Mouse (Mus musculus) lung, embryonic 15.5 days (tissue): ENCODE data around the gene Ccdc3. TPM values are rescaled to one million over a fixed set of nuclear protein-coding genes. Genes with fewer than 3 reads are reported as not detected.
"Not testable (repeated sequence)": the region's sequence is repeated elsewhere in the genome, so short reads cannot be mapped to it uniquely, and the experiment has no call there.

Source experiments
- ATAC-seq: fragments of 200-750 bp; cut with Nextera tagmentation; 2 replicates; pipeline ENCODE4 v1.8.0; 2017; ENCODE audit warnings: moderate number of reproducible peaks, borderline replicate concordance; ENCODE audit not compliant: low FRiP score, low TSS enrichment; ENCODE audit errors: extremely low read depth
- H3K27ac ChIP-seq: fragments of 300-500 bp; sonication (generic); 2 replicates; pipeline ENCODE4 v1.5.1; 2015; ENCODE audit warnings: moderate library complexity, mild to moderate bottlenecking, inconsistent platforms
- H3K27me3 ChIP-seq: fragments of 300-500 bp; sonication (generic); 2 replicates; pipeline ENCODE4 v1.6.1; 2015; ENCODE audit warnings: inconsistent platforms
- H3K36me3 ChIP-seq: fragments of 300-500 bp; sonication (generic); 2 replicates; pipeline ENCODE4 v1.6.1; 2015; ENCODE audit warnings: inconsistent platforms
- H3K4me1 ChIP-seq: fragments of 300-500 bp; sonication (generic); 2 replicates; pipeline ENCODE4 v1.6.1; 2015; ENCODE audit warnings: inconsistent platforms
- H3K4me2 ChIP-seq: fragments of 300-500 bp; sonication (generic); 2 replicates; pipeline ENCODE4 v1.6.1; 2015; ENCODE audit warnings: inconsistent platforms, mild to moderate bottlenecking, moderate library complexity
- H3K4me3 ChIP-seq: fragments of 300-500 bp; sonication (generic); 2 replicates; pipeline ENCODE4 v1.5.1; 2015; ENCODE audit warnings: mild to moderate bottlenecking, inconsistent platforms
- H3K9ac ChIP-seq: fragments of 300-500 bp; sonication (generic); 2 replicates; pipeline ENCODE4 v1.6.1; 2015; ENCODE audit warnings: inconsistent platforms
- H3K9me3 ChIP-seq: fragments of 300-500 bp; sonication (generic); 2 replicates; pipeline ENCODE4 v1.6.1; 2016; ENCODE audit warnings: inconsistent platforms
- WGBS: fragments of 180-500 bp; shearing (Covaris S2); methylation state at CpG from one replicate; pipeline ENCODE4 v1.1.7; 2015; 5-methylcytosine and 5-hydroxymethylcytosine counted together
- polyA plus RNA-seq: library from polyadenylated mRNA; unstranded; fragments of >200 nt; fragmentation: Nextera tagmentation; extraction: Ambion mirVana; gene quantifications from 2 replicates; pipeline ENCODE4 v1.2.1, GENCODE M21; 2015

The Ccdc3 gene
- 2.2 and 2.7 TPM in 2 replicates for polyA plus RNA-seq

GRCm38 (mm10) chr2:5137500-5138286 is at the start of gene Ccdc3:
Ccdc3 (plus strand) TSS chr2:5137776.
- ATAC-seq = peak; percentile 62
- Histone ChIP-seq H3K4me3 (peak within 1 kb of the TSS; percentile 47), H3K27ac (no peak within 1 kb of the TSS), H3K27me3 (peaks cover 53% of the 10 kb centered on the region), H3K4me1 (peaks cover 11% of the 10 kb centered on the region), H3K36me3 (no peaks in the 10 kb centered on the region), H3K9ac (peak within 1 kb of the TSS; percentile 37; the same call in 1 of the 2 replicates), H3K9me3 (no peaks in the 10 kb centered on the region), H3K4me2 (peak within 1 kb of the TSS; percentile 85)
- WGBS = under 1% methylated on average over 78 of the region's 78 CpGs

GRCm38 (mm10) chr2:5090385-5090784 is 47.2 kb upstream of the Ccdc3 start:
- not testable (repeated sequence) for H3K27ac ChIP-seq, H3K9ac ChIP-seq, H3K4me3 ChIP-seq, H3K27me3 ChIP-seq, H3K4me2 ChIP-seq, H3K4me1 ChIP-seq, ATAC-seq, H3K36me3 ChIP-seq, H3K9me3 ChIP-seq
- WGBS = 87% methylated on average over 3 of the region's 4 CpGs

GRCm38 (mm10) chr2:5094876-5095275 is 42.7 kb upstream of the Ccdc3 start:
- H3K4me2 ChIP-seq = no peak overlapping the region
- no peaks in the 10 kb centered on the region; the same call in 1 of the 2 replicates for H3K27me3 ChIP-seq
- H3K9ac ChIP-seq = no peak overlapping the region
- 84% methylated on average over 5 of the region's 5 CpGs for WGBS
- no peak for ATAC-seq
- no peak overlapping the region for H3K27ac ChIP-seq
- no peaks in the 10 kb centered on the region for H3K36me3 ChIP-seq
- no peak overlapping the region for H3K4me3 ChIP-seq
- H3K9me3 ChIP-seq = no peaks in the 10 kb centered on the region
- H3K4me1 ChIP-seq = peaks cover 6% of the 10 kb centered on the region; the same call in 1 of the 2 replicates

GRCm38 (mm10) chr2:5095316-5095715 is 42.3 kb upstream of the Ccdc3 start:
- WGBS = 32% methylated on average over 1 of the region's 1 CpGs
- no peak for ATAC-seq

GRCm38 (mm10) chr2:5097786-5098445 is 39.7 kb upstream of the Ccdc3 start:
- Histone ChIP-seq H3K4me3 (peak overlapping the region; percentile 24), H3K4me1 (peaks cover 6% of the 10 kb centered on the region; the same call in 1 of the 2 replicates), H3K9me3 (no peaks in the 10 kb centered on the region), H3K4me2 (peak overlapping the region; percentile 56), H3K36me3 (no peaks in the 10 kb centered on the region), H3K27ac (no peak overlapping the region), H3K27me3 (no peaks in the 10 kb centered on the region; the same call in 1 of the 2 replicates), H3K9ac (no peak overlapping the region; the same call in 1 of the 2 replicates)
- WGBS = 16% methylated on average over 20 of the region's 20 CpGs
- no peak for ATAC-seq

More at GRCm38 (mm10) chr2:5095316-5095715, 42.3 kb upstream of the Ccdc3 start:
- no peaks in the 10 kb centered on the region for H3K9me3 ChIP-seq
- H3K4me2 ChIP-seq = no peak overlapping the region
- peaks cover 6% of the 10 kb centered on the region; the same call in 1 of the 2 replicates for H3K4me1 ChIP-seq
- H3K4me3 ChIP-seq = no peak overlapping the region
- H3K27me3 ChIP-seq = no peaks in the 10 kb centered on the region; the same call in 1 of the 2 replicates
- no peak overlapping the region for H3K9ac ChIP-seq
- no peaks in the 10 kb centered on the region for H3K36me3 ChIP-seq
- no peak overlapping the region for H3K27ac ChIP-seq

- Histone ChIP-seq H3K4me3 (no peak overlapping the region), H3K9me3 (no peaks in the 10 kb centered on the region), H3K9ac (no peak overlapping the region), H3K36me3 (no peaks in the 10 kb centered on the region), H3K4me2 (no peak overlapping the region), H3K27me3 (no peaks in the 10 kb centered on the region; the same call in 1 of the 2 replicates), H3K27ac (no peak overlapping the region), H3K4me1 (peaks cover 6% of the 10 kb centered on the region; the same call in 1 of the 2 replicates)
- ATAC-seq = no peak
- WGBS = 72% methylated on average over 6 of the region's 6 CpGs
Measured at GRCm38 (mm10) chr2:5099176-5099575, 38.4 kb upstream of the Ccdc3 start.

GRCm38 (mm10) chr2:5101743-5102245 is 35.8 kb upstream of the Ccdc3 start:
- Histone ChIP-seq H3K27me3 (no peaks in the 10 kb centered on the region), H3K27ac (no peak overlapping the region), H3K9ac (no peak overlapping the region), H3K4me1 (peaks cover 6% of the 10 kb centered on the region; the same call in 1 of the 2 replicates), H3K4me3 (no peak overlapping the region), H3K4me2 (no peak overlapping the region), H3K9me3 (peaks cover 3% of the 10 kb centered on the region; the same call in 1 of the 2 replicates), H3K36me3 (no peaks in the 10 kb centered on the region)
- WGBS = 80% methylated on average over 10 of the region's 10 CpGs
- ATAC-seq = no peak

GRCm38 (mm10) chr2:5102891-5103290 is 34.7 kb upstream of the Ccdc3 start:
- no peak overlapping the region for H3K4me2 ChIP-seq
- no peak overlapping the region for H3K9ac ChIP-seq
- H3K4me3 ChIP-seq = no peak overlapping the region
- 31% methylated on average over 1 of the region's 1 CpGs for WGBS
- H3K9me3 ChIP-seq = peaks cover 3% of the 10 kb centered on the region; the same call in 1 of the 2 replicates
- H3K27ac ChIP-seq = no peak overlapping the region
- no peaks in the 10 kb centered on the region for H3K27me3 ChIP-seq
- no peaks in the 10 kb centered on the region for H3K36me3 ChIP-seq
- ATAC-seq = no peak
- H3K4me1 ChIP-seq = peaks cover 4% of the 10 kb centered on the region; the same call in 1 of the 2 replicates

GRCm38 (mm10) chr2:5112785-5113291 is 24.7 kb upstream of the Ccdc3 start:
- Histone ChIP-seq H3K27me3 (no peaks in the 10 kb centered on the region), H3K4me2 (no peak overlapping the region), H3K4me3 (no peak overlapping the region), H3K4me1 (peaks cover 5% of the 10 kb centered on the region; the same call in 1 of the 2 replicates), H3K9ac (no peak overlapping the region), H3K36me3 (no peaks in the 10 kb centered on the region), H3K27ac (peak overlapping the region; percentile 6; the same call in 1 of the 2 replicates), H3K9me3 (no peaks in the 10 kb centered on the region)
- WGBS = 7% methylated on average over 8 of the region's 8 CpGs
- peak; percentile 39; the same call in 1 of the 2 replicates for ATAC-seq

GRCm38 (mm10) chr2:5114386-5114785 is 23.2 kb upstream of the Ccdc3 start:
- H3K4me3 ChIP-seq = no peak overlapping the region
- no peaks in the 10 kb centered on the region for H3K9me3 ChIP-seq
- ATAC-seq = no peak
- H3K27me3 ChIP-seq = no peaks in the 10 kb centered on the region
- no peak overlapping the region for H3K4me2 ChIP-seq
- H3K27ac ChIP-seq = no peak overlapping the region
- H3K9ac ChIP-seq = no peak overlapping the region
- no peaks in the 10 kb centered on the region for H3K36me3 ChIP-seq
- 89% methylated on average over 8 of the region's 8 CpGs for WGBS
- peaks cover 5% of the 10 kb centered on the region; the same call in 1 of the 2 replicates for H3K4me1 ChIP-seq

GRCm38 (mm10) chr2:5116856-5117532 is 20.6 kb upstream of the Ccdc3 start:
- Histone ChIP-seq H3K9me3 (no peaks in the 10 kb centered on the region), H3K4me3 (no peak overlapping the region), H3K27me3 (no peaks in the 10 kb centered on the region), H3K9ac (no peak overlapping the region), H3K4me1 (peaks cover 5% of the 10 kb centered on the region; the same call in 1 of the 2 replicates), H3K36me3 (no peaks in the 10 kb centered on the region), H3K4me2 (no peak overlapping the region), H3K27ac (no peak overlapping the region)
- no peak for ATAC-seq
- WGBS = 39% methylated on average over 5 of the region's 5 CpGs
